Mouse (Mus musculus) hindbrain, embryonic 13.5 days (tissue): ENCODE measurements at regions not wholly inside any gene's neighbourhood (a gene's known extent, or its start where the extent isn't known, plus 50 kb on each side); places are given as distances from the start of the nearest gene placed in this dataset.
A peak's percentile ranks its signal among the peaks of the same experiment; 100 is the strongest.

Source experiments
- ATAC-seq: fragments of 200-750 bp; cut with Nextera tagmentation; 2 replicates; pipeline ENCODE4 v1.8.0; 2017; ENCODE audit warnings: moderate TSS enrichment; ENCODE audit not compliant: low FRiP score
- H3K27ac ChIP-seq: fragments of 300-500 bp; sonication (generic); 2 replicates; pipeline ENCODE4 v1.5.1; 2015; ENCODE audit warnings: inconsistent platforms, mild to moderate bottlenecking, moderate library complexity
- H3K27me3 ChIP-seq: fragments of 300-500 bp; sonication (generic); 2 replicates; pipeline ENCODE4 v1.6.1; 2015; ENCODE audit warnings: mild to moderate bottlenecking, inconsistent platforms
- H3K36me3 ChIP-seq: fragments of 300-500 bp; sonication (generic); 2 replicates; pipeline ENCODE4 v1.6.1; 2015; ENCODE audit warnings: mild to moderate bottlenecking, inconsistent platforms
- H3K4me1 ChIP-seq: fragments of 300-500 bp; sonication (generic); replicated peaks from 2 replicates; pipeline ENCODE4 v1.6.1; 2015; ENCODE audit warnings: inconsistent platforms
- H3K4me2 ChIP-seq: fragments of 300-500 bp; sonication (generic); 2 replicates; pipeline ENCODE4 v1.6.1; 2015; ENCODE audit warnings: inconsistent platforms, mild to moderate bottlenecking, moderate library complexity
- H3K4me3 ChIP-seq: fragments of 300-500 bp; sonication (generic); 2 replicates; pipeline ENCODE4 v1.5.1; 2015; ENCODE audit warnings: mild to moderate bottlenecking, inconsistent platforms
- H3K9ac ChIP-seq: fragments of 300-500 bp; sonication (generic); 2 replicates; pipeline ENCODE4 v1.6.1; 2015; ENCODE audit warnings: mild to moderate bottlenecking, inconsistent platforms
- H3K9me3 ChIP-seq: fragments of 300-500 bp; sonication (generic); 2 replicates; pipeline ENCODE4 v1.6.1; 2016; ENCODE audit warnings: inconsistent platforms
- WGBS: fragments of 180-500 bp; shearing (Covaris S2); methylation state at CpG from one replicate; pipeline ENCODE4 v1.1.7; 2015; 5-methylcytosine and 5-hydroxymethylcytosine counted together

- H3K9me3 ChIP-seq: no peaks in the 10 kb centered on the region
- no peak overlapping the region for H3K27ac ChIP-seq
- H3K4me3 ChIP-seq: no peak overlapping the region
- H3K36me3 ChIP-seq: no peaks in the 10 kb centered on the region
- ATAC-seq: no peak
- H3K4me2 ChIP-seq: no peak overlapping the region
- H3K27me3 ChIP-seq: no peaks in the 10 kb centered on the region
- WGBS: 94% methylated on average over 4 of the region's 4 CpGs
- H3K4me1 ChIP-seq: peaks cover 6% of the 10 kb centered on the region
- H3K9ac ChIP-seq: no peak overlapping the region
Observed at GRCm38 (mm10) chr2:174022292-174022691, 53.8 kb upstream of the Stx16 start.

DNA sequence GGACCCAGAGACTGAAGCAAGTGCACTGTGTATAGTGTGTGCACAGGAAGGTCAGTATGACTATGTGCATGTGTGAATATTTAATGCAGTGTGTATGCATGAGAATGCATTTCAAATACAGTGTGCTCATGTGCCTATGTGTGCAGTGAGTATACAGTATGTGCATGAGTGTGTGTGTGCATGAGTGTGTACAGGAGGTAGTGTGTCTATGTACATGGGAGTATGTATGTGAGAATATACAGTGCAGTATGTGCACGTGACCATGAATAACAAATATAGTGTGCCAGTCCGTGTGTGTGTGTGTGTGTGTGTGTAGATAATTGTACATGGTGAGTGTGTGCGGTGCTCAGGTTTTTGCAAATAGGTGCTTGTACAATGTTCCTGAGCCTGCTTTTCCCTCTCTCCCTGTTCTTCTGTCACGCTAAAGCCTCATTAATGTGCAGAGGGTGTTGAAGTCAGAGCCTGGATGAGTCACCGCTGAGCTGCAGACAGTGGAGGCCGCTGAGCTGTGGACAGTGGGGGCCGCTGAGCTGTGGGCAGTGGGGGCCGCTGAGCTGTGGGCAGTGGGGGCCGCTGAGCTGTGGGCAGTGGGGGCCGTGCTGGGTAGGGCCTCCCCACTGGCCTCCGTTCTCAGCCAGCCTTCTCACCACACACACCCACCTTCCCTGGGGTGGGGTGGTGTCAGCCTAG lies 50.8 kb upstream of the Stx16 start:
- Histone ChIP-seq H3K4me1 (peaks cover 6% of the 10 kb centered on the region; the same call in 1 of the 2 replicates), H3K27ac (no peak overlapping the region), H3K36me3 (no peaks in the 10 kb centered on the region), H3K4me3 (no peak overlapping the region), H3K9me3 (no peaks in the 10 kb centered on the region), H3K4me2 (no peak overlapping the region), H3K9ac (no peak overlapping the region), H3K27me3 (no peaks in the 10 kb centered on the region)
- ATAC-seq: peak; percentile 61; the same call in 1 of the 2 replicates
- WGBS: 60% methylated on average over 11 of the region's 11 CpGs
